Mouse (Mus musculus): ENCODE results near the gene Abhd14b. TPM values are rescaled to one million over a fixed set of nuclear protein-coding genes. Genes with fewer than 3 reads are reported as not detected.
A peak's percentile ranks its signal among the peaks of the same experiment; 100 is the strongest.
"Not testable (repeated sequence)": the region's sequence is repeated elsewhere in the genome, so short reads cannot be mapped to it uniquely, and the experiment has no call there.

Gene Abhd14b
- polyA plus RNA-seq, 1 experiment from 2014 or later, result 7.0 TPM

- Histone ChIP-seq H3K36me3 (peaks cover 5% of the 10 kb centered on the region; the same call in 1 of the 2 replicates), H3K4me2 (peak overlapping the region; percentile 88), H3K9me3 (replicated peaks) (no peaks in the 10 kb centered on the region), H3K4me3 (peak overlapping the region; percentile 65), H3K4me1 (replicated peaks) (peaks cover 40% of the 10 kb centered on the region), H3K9ac (peak overlapping the region; percentile 53), H3K27me3 (no peaks in the 10 kb centered on the region), H3K27ac (no peak overlapping the region)
- ATAC-seq (replicated peaks; ENCODE audit: insufficient number of reproducible peaks, insufficient read depth, low FRiP score, low read depth), result no peak
- WGBS, result 2% methylated on average over 16 of the region's 16 CpGs
These were observed 30.4 kb downstream of the Abhd14b start for GRCm38 (mm10) chr9:106477649-106478048.

GRCm38 (mm10) chr9:106478101-106478500, 30.8 kb downstream of the Abhd14b start:
- H3K9me3 ChIP-seq (replicated peaks), result no peaks in the 10 kb centered on the region
- peak overlapping the region; percentile 88 for H3K4me2 ChIP-seq
- H3K4me3 ChIP-seq, result peak overlapping the region; percentile 65
- H3K9ac ChIP-seq, result peak overlapping the region; percentile 53
- no peaks in the 10 kb centered on the region for H3K27me3 ChIP-seq
- H3K27ac ChIP-seq, result no peak overlapping the region
- WGBS, result 72% methylated on average over 9 of the region's 9 CpGs
- H3K4me1 ChIP-seq (replicated peaks), result peaks cover 39% of the 10 kb centered on the region
- no peak for ATAC-seq (replicated peaks; ENCODE audit: insufficient number of reproducible peaks, insufficient read depth, low FRiP score, low read depth)
- peaks cover 10% of the 10 kb centered on the region for H3K36me3 ChIP-seq

DNA sequence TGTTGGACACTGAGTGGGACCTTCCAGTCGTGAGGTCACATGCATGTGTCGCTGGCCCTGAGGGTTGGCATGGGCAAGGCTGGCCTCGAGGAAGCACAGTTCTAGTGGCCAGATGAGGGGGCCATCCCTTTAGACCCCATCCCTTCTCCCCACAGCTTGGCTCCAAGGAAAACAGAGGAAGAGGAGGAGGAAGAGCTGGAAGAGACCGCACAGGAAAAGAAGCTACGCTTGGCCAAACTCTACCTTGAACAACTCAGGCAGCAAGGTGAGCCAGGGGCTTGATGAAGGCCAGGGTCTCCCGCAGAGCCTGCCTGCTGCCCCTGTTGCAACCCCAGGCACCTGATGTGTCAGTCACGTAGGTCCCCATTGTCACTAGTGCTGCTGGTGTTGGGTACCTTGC, 33.3 kb downstream of the Abhd14b start:
- ATAC-seq (replicated peaks; ENCODE audit: insufficient number of reproducible peaks, insufficient read depth, low FRiP score, low read depth), result no peak
- Histone ChIP-seq H3K27me3 (no peaks in the 10 kb centered on the region), H3K4me3 (no peak overlapping the region), H3K4me2 (no peak overlapping the region), H3K9me3 (replicated peaks) (no peaks in the 10 kb centered on the region), H3K27ac (no peak overlapping the region), H3K36me3 (peaks cover 29% of the 10 kb centered on the region), H3K4me1 (replicated peaks) (peaks cover 22% of the 10 kb centered on the region), H3K9ac (no peak overlapping the region)
- WGBS, result 90% methylated on average over 7 of the region's 7 CpGs

DNA sequence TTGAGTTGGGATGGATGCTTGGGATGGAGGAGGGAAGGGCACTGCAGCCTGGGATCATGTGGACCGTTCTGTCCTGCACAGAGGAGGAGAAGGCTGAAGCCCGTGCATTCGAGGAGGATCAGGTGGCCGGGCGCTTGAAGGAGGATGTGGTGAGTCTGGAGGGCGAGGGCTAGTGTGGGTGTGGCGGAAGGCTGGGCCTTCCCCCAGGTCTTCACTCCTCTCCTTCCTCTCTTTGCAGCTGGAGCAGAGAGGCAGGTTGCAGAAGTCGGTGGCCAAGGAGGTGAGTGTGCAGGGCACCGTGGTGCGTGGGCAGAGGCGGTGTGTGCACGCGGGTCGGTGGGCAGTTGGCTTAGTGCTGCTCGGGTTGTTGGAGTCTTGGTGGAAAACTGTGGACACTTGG, 33.8 kb downstream of the Abhd14b start:
- no peak for ATAC-seq (replicated peaks; ENCODE audit: insufficient number of reproducible peaks, insufficient read depth, low FRiP score, low read depth)
- Histone ChIP-seq H3K36me3 (peaks cover 29% of the 10 kb centered on the region), H3K9me3 (replicated peaks) (no peaks in the 10 kb centered on the region), H3K27me3 (no peaks in the 10 kb centered on the region), H3K4me1 (replicated peaks) (peaks cover 16% of the 10 kb centered on the region), H3K27ac (no peak overlapping the region), H3K4me2 (no peak overlapping the region), H3K9ac (no peak overlapping the region), H3K4me3 (no peak overlapping the region)
- 87% methylated on average over 15 of the region's 15 CpGs for WGBS

DNA sequence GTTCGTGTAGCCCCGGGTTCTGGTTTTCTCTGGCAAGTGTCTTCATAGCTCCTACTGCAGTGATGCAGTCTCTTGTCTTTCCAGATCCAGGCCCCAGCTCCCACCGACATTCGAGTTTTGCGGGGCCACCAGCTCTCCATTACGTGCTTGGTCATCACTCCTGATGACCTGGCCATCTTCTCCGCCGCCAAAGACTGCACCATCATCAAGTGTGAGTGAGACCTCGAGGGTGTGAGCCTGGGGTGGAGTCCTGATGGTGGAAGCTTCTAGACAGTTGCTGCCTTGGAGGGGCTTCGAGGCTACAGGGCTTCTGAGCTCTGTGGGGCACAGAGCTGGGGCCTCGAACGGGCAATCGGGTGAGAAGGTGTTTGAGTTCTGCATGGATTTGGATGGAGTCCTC, 34.4 kb downstream of the Abhd14b start:
- H3K36me3 ChIP-seq, result peaks cover 29% of the 10 kb centered on the region

GRCm38 (mm10) chr9:106482578-106483115, 35.4 kb downstream of the Abhd14b start:
- H3K36me3 ChIP-seq, result peaks cover 29% of the 10 kb centered on the region
- no peak for ATAC-seq (replicated peaks; ENCODE audit: insufficient number of reproducible peaks, insufficient read depth, low FRiP score, low read depth)
- 84% methylated on average over 17 of the region's 17 CpGs for WGBS
- H3K27me3 ChIP-seq, result no peaks in the 10 kb centered on the region
- H3K4me3 ChIP-seq, result no peak overlapping the region
- H3K27ac ChIP-seq, result no peak overlapping the region
- H3K9me3 ChIP-seq (replicated peaks), result no peaks in the 10 kb centered on the region
- H3K4me2 ChIP-seq, result no peak overlapping the region
- no peak overlapping the region for H3K9ac ChIP-seq
- peaks cover 7% of the 10 kb centered on the region for H3K4me1 ChIP-seq (replicated peaks)

More for the DNA sequence above, 34.4 kb downstream of the Abhd14b start:
- Histone ChIP-seq H3K4me1 (replicated peaks) (peaks cover 10% of the 10 kb centered on the region), H3K9ac (no peak overlapping the region), H3K27ac (no peak overlapping the region), H3K27me3 (no peaks in the 10 kb centered on the region), H3K9me3 (replicated peaks) (no peaks in the 10 kb centered on the region), H3K4me3 (no peak overlapping the region), H3K4me2 (no peak overlapping the region)
- no peak for ATAC-seq (replicated peaks; ENCODE audit: insufficient number of reproducible peaks, insufficient read depth, low FRiP score, low read depth)
- 91% methylated on average over 13 of the region's 13 CpGs for WGBS

DNA sequence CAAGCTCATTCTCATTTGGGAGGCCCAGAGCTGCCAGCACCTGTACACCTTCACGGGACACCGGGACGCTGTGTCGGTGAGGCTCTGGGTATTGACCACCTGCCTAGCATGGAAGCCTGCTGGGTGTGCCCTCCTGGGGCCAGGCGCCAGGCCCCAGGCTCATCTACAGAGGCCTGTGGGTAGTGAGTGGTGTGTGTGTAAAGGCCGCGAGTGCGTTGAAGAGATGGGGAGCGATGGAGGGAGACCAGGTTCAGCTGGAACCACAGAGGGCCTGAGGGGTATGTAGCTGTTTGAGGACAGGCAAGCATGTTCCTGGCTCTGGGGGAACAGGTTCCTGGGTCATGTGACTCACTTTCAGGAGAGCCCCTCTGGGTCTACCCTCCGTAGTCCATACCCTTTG, 35.9 kb downstream of the Abhd14b start:
- Histone ChIP-seq H3K27me3 (no peaks in the 10 kb centered on the region), H3K4me2 (no peak overlapping the region), H3K4me1 (replicated peaks) (peaks cover 2% of the 10 kb centered on the region), H3K9me3 (replicated peaks) (no peaks in the 10 kb centered on the region), H3K36me3 (peaks cover 29% of the 10 kb centered on the region), H3K4me3 (no peak overlapping the region), H3K9ac (no peak overlapping the region), H3K27ac (no peak overlapping the region)
- WGBS, result 94% methylated on average over 10 of the region's 10 CpGs
- ATAC-seq (replicated peaks; ENCODE audit: insufficient number of reproducible peaks, insufficient read depth, low FRiP score, low read depth), result no peak

DNA sequence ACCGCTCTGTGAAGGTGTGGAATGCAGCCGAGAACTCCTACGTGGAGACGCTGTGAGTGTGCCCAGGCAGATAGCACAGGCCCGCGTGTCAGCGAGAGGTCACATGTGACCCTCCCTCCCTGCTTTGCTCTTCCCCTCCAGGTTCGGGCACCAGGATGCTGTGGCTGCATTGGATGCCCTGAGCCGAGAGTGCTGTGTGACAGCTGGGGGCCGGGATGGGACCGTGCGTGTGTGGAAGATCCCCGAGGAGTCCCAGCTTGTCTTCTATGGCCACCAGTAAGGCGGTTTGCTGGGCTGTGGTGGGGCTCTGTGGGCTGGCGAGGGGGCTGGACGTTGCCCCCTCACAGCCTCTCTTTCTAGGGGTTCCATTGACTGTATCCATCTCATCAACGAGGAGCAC, 36.3 kb downstream of the Abhd14b start:
- 88% methylated on average over 17 of the region's 17 CpGs for WGBS
- no peak overlapping the region for H3K4me3 ChIP-seq
- H3K36me3 ChIP-seq, result peaks cover 29% of the 10 kb centered on the region
- no peaks in the 10 kb centered on the region for H3K4me1 ChIP-seq (replicated peaks)
- no peak overlapping the region for H3K4me2 ChIP-seq
- no peak overlapping the region for H3K9ac ChIP-seq
- no peaks in the 10 kb centered on the region for H3K27me3 ChIP-seq
- no peak for ATAC-seq (replicated peaks; ENCODE audit: insufficient number of reproducible peaks, insufficient read depth, low FRiP score, low read depth)
- no peaks in the 10 kb centered on the region for H3K9me3 ChIP-seq (replicated peaks)
- no peak overlapping the region for H3K27ac ChIP-seq

- no peak overlapping the region for H3K9ac ChIP-seq
These were observed 37.8 kb downstream of the Abhd14b start for GRCm38 (mm10) chr9:106485076-106485475.

DNA sequence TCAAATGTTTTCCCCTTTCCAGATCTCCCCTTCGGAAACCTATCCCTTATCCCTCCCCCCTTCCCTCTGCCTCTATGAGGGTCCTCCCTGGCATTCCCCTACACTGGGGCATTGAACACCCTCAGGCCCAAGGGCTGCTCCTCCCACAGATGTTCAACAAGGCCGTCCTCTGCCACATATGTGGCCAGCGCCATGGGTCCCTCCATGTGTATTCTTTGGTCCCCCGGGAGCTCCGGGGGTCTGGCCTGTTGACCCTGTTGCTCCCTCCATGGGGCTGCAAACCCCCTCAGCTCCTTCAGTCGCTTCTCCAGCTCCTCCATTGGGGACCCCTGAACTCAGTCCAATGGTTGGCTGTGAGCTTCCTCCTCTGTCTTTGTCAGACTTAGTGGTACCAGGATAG, 40.3 kb downstream of the Abhd14b start:
- H3K4me2 ChIP-seq; H3K9ac ChIP-seq; ATAC-seq (replicated peaks; ENCODE audit: insufficient number of reproducible peaks, insufficient read depth, low FRiP score, low read depth); H3K27me3 ChIP-seq; H3K27ac ChIP-seq; H3K4me1 ChIP-seq (replicated peaks); H3K9me3 ChIP-seq (replicated peaks); H3K4me3 ChIP-seq: not testable (repeated sequence)
- WGBS, result 81% methylated on average over 6 of the region's 6 CpGs
- peaks cover 24% of the 10 kb centered on the region for H3K36me3 ChIP-seq

More at GRCm38 (mm10) chr9:106485076-106485475, 37.8 kb downstream of the Abhd14b start:
- Histone ChIP-seq H3K27ac (no peak overlapping the region), H3K27me3 (no peaks in the 10 kb centered on the region), H3K4me3 (no peak overlapping the region), H3K36me3 (peaks cover 29% of the 10 kb centered on the region), H3K9me3 (replicated peaks) (no peaks in the 10 kb centered on the region), H3K4me1 (replicated peaks) (no peaks in the 10 kb centered on the region), H3K4me2 (no peak overlapping the region)
- WGBS, result 87% methylated on average over 10 of the region's 10 CpGs
- ATAC-seq (replicated peaks; ENCODE audit: insufficient number of reproducible peaks, insufficient read depth, low FRiP score, low read depth), result no peak

DNA sequence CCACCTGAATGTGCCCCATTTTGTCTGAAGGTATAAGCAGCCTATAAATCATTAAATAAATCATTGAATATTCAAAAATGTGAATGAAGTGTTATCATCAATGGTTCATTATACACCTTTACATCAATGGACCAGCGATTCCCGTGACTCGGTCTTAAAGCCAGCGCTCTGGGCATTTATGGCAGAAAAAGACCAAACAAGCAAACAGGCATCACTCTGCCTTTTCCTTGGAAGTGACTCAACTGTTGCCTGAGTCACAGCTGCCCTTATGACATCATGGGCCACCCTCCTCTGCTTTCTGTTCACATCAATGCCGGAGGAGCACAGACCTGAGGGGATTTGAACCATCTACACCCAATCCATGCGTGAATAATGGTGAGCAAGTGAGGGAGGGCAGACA, 52.4 kb downstream of the Abhd14b start, which contains the start of gene Iqcf1:
TSS of gene Iqcf1 (plus strand) at position 301 of the 400 bp plus-strand sequence.
- no peak within 1 kb of the TSS for H3K4me3 ChIP-seq
- no peak within 1 kb of the TSS for H3K4me2 ChIP-seq
- no peaks in the 10 kb centered on the region for H3K36me3 ChIP-seq
- WGBS, result 86% methylated on average over 6 of the region's 6 CpGs
- ATAC-seq (replicated peaks; ENCODE audit: insufficient number of reproducible peaks, insufficient read depth, low FRiP score, low read depth), result no peak
- H3K9ac ChIP-seq, result no peak within 1 kb of the TSS
- H3K27me3 ChIP-seq, result no peaks in the 10 kb centered on the region
- no peak within 1 kb of the TSS for H3K27ac ChIP-seq
- H3K4me1 ChIP-seq (replicated peaks), result no peaks in the 10 kb centered on the region
- H3K9me3 ChIP-seq (replicated peaks), result no peaks in the 10 kb centered on the region

DNA sequence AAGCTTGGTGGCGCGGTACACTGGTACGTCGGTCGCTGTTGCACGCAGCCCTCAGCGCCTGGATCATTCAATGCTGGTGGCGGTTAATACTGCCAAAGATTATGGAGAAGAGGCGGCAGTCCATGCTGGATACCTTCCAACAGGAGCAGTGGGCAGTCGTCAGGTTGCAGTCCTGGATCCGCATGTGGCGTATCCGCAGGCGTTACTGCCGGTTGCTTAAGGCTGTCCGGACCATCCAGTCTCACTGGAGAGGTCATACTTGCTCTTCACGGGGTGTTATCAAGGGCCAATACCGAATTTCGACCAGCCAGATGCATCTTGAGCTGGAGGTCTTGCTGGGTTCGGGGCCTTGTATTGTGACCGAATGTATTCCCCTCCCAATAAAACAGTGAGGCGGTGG, 54.6 kb downstream of the Abhd14b start:
- no peak for ATAC-seq (replicated peaks; ENCODE audit: insufficient number of reproducible peaks, insufficient read depth, low FRiP score, low read depth)

More for the DNA sequence above, 54.6 kb downstream of the Abhd14b start:
- H3K4me3 ChIP-seq, result no peak overlapping the region
- H3K36me3 ChIP-seq, result no peaks in the 10 kb centered on the region
- no peaks in the 10 kb centered on the region for H3K9me3 ChIP-seq (replicated peaks)
- H3K4me1 ChIP-seq (replicated peaks), result no peaks in the 10 kb centered on the region
- H3K27me3 ChIP-seq, result no peaks in the 10 kb centered on the region
- 81% methylated on average over 22 of the region's 22 CpGs for WGBS
- H3K27ac ChIP-seq, result no peak overlapping the region
- H3K4me2 ChIP-seq, result no peak overlapping the region
- no peak overlapping the region for H3K9ac ChIP-seq

All from heart, embryonic 15.5 days (tissue).